Mouse (Mus musculus): ENCODE measurements around the gene Pfkfb4. TPM values are rescaled to one million over a fixed set of nuclear protein-coding genes. Genes with fewer than 3 reads are reported as not detected.

Pfkfb4 gene
- polyA plus RNA-seq (2017; shearing (Covaris generic)), result 5.2 TPM

DNA sequence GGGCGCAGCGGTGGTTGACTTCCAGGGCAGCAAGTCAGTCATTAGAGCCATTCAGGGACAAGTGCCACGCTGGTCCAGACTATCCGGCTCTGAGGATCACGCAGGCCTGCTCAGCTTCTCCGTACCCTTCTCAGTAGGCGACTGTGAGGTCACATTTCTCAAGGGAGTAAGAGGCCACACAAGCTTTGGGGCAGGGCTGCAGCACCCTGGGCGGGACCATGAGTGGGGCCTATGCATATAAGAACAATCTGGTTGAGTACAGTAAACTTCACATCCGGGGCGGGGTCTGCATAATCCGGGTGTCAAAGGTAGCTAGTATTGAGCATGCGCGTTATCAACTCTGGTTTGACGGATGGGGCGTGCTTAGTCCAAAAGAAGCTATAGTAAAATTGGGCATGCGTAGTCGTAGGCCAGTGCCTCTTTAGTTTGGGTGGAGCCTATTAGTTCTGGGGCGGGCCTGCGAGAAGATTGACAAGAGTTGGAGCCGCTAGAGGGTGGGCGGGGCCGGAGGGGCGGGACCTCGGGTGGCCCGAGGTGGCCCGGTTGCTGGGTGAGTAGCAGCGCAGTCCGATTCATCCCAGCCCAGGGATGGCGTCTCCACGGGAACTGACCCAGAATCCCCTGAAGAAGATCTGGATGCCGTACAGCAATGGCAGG lies at the start of gene Pfkfb4:
Pfkfb4 (plus strand) TSS at position 351 of the 657 bp plus-strand sequence.

DNA sequence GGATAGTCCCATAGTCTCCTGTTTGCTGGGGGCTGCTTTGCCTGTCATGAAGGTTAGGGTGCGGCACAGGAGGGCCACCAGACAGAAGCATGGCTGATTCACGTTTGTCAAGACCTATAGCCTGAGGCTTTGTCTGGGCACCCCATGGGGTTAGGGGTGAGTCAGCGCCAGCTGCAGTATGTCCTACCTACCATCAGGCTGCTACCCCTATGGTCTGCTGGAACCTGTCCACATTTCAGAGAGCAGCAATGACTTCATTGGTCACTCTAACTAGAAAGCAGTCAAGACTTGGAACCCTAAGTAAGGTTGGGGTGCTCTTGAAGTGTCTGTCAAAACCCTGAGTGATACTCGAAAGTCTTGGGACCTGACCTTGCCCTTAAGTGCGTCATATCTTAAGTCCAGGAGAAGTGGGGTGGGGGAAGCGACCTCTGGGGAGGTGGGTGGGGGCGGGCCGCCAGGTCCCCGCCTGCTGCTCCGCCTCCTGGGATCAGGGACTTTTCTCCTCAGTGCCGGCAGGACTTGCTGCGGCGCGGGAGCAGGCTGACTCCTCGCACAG lies 38.4 kb upstream of the Pfkfb4 start, which contains the start of gene Col7a1:
Col7a1 (plus strand) TSS at position 506 of the 556 bp plus-strand sequence.

DNA sequence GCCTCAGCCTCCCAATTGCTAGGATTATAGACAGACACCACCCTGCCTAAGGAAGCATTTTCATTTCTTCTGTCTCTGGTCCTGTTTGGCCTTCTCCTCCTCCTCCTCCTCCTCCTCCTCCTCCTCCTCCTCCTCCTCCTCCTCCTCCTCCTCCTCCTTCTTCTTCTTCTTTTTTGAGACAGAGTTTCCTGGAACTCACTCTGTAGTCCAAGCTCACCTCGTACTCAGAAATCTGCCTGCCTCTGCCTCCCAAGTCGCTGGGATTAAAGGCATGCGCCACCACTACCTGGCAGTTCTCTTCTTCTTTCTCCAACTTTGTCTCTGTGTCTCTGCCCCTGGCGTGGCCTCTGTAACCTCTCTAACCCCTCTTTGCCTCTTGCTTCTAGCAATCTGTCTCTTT lies 5.9 kb upstream of the Pfkfb4 start, which contains the start of gene Ucn2:
Ucn2 (plus strand) TSS at position 301 of the 400 bp plus-strand sequence.

DNA sequence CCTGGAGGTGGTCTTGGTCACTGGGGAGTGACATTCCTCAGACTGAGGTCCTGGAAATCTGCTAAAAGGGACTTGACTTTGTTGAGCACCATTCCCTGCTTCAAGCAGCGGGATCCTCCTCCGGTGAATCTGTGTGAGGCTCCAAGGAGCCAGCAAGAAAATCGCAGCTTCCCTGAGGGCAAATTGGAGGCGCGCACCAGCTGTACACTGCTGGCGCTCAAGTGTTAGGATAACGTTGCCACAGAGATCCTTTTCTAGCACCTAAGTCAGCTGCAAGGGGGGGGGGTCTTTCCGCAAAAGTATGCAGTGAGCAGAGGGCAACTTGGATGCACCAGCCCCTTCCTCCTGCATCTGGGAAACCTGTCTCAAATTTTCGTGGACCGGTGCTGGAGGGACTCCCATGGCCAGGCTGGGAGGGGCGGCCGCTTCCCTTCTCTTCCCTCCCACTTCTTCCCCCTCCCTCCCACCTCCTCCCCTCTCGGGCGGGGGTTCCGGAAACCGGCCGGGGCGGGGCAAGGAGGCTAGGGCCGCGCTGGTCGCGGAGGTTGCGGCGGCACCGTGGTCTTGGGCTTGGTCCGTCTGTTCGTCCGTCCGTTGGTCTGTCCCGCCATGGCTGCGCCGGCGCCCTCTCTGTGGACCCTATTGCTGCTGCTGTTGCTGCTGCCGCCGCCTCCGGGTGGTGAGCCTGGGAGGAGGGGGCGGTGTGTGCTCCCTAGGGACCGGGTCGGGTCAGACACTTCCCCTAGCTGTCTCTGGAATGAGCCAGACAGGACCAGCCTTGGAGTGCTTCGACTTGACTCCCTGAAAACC lies 46.7 kb downstream of the Pfkfb4 start, which contains the start of gene Shisa5:
Shisa5 (plus strand) TSS at position 480 of the 810 bp plus-strand sequence.

DNA sequence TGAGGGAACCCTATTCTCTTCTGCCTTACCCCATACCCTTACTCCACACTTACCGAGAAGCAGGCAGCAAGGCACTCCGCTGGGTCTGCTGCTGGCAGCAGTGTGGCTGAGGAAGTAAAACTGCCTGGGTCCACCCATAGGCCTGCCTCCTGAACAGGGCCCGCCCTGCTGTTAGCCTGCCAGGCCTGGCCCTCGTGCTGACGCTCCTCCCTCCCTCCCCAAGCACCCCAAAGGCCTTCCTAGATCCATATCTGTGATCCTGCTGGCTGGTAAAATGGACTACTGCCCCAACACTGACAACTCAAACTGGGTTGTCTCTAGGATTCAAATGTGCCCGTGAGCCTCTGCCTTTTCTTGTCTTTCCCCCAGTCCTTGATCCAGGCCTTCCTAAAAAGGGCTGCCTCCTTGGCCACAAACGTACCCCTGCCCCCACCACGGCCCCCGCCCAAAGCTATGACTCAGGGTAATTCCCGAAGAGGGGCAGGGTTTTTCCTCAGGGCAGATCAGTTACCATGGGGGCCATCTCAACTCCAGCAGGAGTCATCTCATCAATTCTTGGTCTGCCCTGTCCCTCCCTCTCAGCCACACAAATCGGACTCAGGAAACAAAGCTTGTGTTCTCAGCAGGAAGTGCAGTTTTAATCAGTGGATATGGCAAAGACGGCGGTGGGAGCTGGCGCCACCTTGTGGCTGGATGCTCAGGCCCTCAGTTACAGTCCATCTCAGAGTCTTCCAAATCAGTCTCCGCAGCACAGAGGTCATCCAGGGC lies 67.7 kb downstream of the Pfkfb4 start, which contains the start of gene Trex1:
Trex1 (minus strand) TSS at position 599 of the 768 bp plus-strand sequence.

DNA sequence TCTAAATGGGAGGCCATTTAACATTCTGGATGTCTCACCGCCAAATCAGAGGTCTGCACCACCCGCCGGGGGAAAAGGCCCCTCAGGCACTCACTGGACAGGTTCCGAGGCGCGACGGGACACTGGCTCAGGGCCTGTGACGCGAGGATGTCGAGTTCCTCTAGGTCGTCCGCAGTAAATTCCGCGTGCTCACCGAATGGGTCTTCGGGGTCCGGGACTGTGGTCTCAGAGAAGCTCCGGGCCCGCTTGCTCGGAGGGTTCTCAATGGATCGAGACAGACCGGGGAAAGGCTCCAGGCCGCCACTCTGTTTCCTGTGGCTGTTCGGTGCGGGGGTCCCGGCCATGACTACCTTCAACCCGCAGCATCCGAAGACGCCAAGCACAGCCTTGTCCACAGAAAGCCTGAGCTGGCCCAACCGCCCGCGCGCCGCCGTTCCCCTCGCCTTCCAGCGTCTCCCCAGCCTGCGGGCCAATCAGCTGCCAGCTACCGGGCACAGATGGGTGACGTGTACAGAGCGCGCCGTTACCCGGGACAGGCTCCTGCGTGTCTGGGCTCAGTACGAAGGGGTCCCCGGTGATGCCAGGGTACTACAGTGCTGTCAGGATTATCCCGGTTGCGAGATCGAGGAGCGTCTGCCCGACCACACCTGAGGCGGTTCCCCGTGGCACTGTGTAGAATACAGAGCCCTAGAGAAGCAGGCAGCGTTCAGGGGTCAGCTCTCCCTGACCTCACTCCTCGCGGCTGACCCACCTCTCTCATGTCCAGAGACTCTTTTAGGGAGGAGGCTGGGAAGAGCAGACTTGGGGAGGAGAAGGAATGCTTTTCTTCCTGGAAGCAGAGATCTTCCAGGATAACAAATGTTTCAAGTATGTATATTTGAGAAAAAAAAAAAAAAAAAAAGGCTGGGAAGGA lies 82.3 kb downstream of the Pfkfb4 start, which contains the start of gene Atrip:
Atrip (minus strand) TSS at position 464 of the 913 bp plus-strand sequence.

Other genes starting within 250 kb of the Pfkfb4 start
- gene Ip6k2, start 208.0 kb upstream of the Pfkfb4 start, polyA plus RNA-seq (2017; shearing (Covaris generic)), result 33.8 TPM
- gene Nckipsd, start 183.4 kb upstream of the Pfkfb4 start, polyA plus RNA-seq (2017; shearing (Covaris generic)), result 11.2 TPM
- 0.06 TPM for gene Celsr3, start 165.5 kb upstream of the Pfkfb4 start, polyA plus RNA-seq (2017; shearing (Covaris generic))
- gene Slc26a6, start 138.5 kb upstream of the Pfkfb4 start, polyA plus RNA-seq (2017; shearing (Covaris generic)), result 10.1 TPM
- gene Tmem89, start 77.2 kb upstream of the Pfkfb4 start, polyA plus RNA-seq (2017; shearing (Covaris generic)), result not detected
- gene Uqcrc1, start 55.1 kb upstream of the Pfkfb4 start, polyA plus RNA-seq (2017; shearing (Covaris generic)), result 241 TPM
- 0.49 TPM for gene Col7a1, start 38.2 kb upstream of the Pfkfb4 start, polyA plus RNA-seq (2017; shearing (Covaris generic))
- not detected for gene Ucn2, start 5.8 kb upstream of the Pfkfb4 start, polyA plus RNA-seq (2017; shearing (Covaris generic))
- 2,718 TPM for gene Shisa5, start 46.8 kb downstream of the Pfkfb4 start, polyA plus RNA-seq (2017; shearing (Covaris generic))
- 103 TPM for gene Trex1, start 68.0 kb downstream of the Pfkfb4 start, polyA plus RNA-seq (2017; shearing (Covaris generic))
- gene Atrip, start 82.3 kb downstream of the Pfkfb4 start, polyA plus RNA-seq (2017; shearing (Covaris generic)), result 13.4 TPM
- 5.5 TPM for gene Ccdc51, start 90.7 kb downstream of the Pfkfb4 start, polyA plus RNA-seq (2017; shearing (Covaris generic))
- gene Tma7, start 90.8 kb downstream of the Pfkfb4 start, polyA plus RNA-seq (2017; shearing (Covaris generic)), result 490 TPM
- 1.9 TPM for gene Plxnb1, start 103.6 kb downstream of the Pfkfb4 start, polyA plus RNA-seq (2017; shearing (Covaris generic))
- gene Fbxw21, start 170.3 kb downstream of the Pfkfb4 start, polyA plus RNA-seq (2017; shearing (Covaris generic)), result not detected
- gene Fbxw13, start 204.2 kb downstream of the Pfkfb4 start, polyA plus RNA-seq (2017; shearing (Covaris generic)), result not detected
- gene Fbxw20, start 243.0 kb downstream of the Pfkfb4 start, polyA plus RNA-seq (2017; shearing (Covaris generic)), result 0.28 TPM